11 mouse cellular contexts compared by ENCODE assay signal in the genomic region with DNA sequence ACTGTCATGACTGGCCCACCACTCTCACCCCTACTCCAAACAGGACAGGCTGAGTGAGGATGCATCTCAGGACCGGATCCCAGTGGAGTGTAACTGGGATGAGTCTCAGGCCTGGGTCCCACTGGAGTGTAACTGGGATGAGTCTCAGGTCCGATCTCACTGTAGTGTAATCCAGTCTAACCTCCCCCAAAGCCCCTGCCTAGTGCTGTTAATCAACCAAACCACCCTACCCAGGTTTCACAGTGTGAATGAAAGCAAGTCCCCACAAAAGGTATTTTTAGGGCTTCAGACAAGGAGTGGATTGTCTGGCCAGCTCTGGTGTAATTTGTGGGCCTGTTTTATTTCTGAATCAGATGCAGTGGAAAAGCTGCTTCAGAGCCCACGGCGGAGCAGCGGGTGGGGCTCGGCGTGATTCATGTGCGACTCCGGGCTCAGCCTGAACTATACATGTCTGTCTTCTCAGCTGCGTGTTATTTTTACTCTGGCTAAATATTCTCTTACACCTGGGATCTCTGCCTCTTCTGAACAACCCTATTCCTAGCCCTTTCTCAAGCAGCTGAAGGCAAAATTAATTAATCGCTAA.
A peak's percentile ranks its signal among the peaks of the same experiment; 100 is the strongest.
DNase-seq lines count a peak whose midpoint lies in the region; ATAC-seq lines count a peak whose summit lies in the region.
"Had no signal": no experiment of that assay in that cellular context is flagged by ENCODE, and none has a peak within 500 bp of the region (broad histone marks: within the 10 kb centered on the region; RNA-seq: fewer than 3 reads in every experiment).

No protein-coding gene starts in this region.

- no peak for ATAC-seq in heart, embryonic 13.5 days (ENCODE audit: extremely low read depth, insufficient number of reproducible peaks, low FRiP score, low TSS enrichment)
- ATAC-seq in limb, embryonic 11.5 days (ENCODE audit: insufficient number of reproducible peaks, low FRiP score, low TSS enrichment, low read depth) = no peak

- H3K27ac ChIP-seq in heart, embryonic 13.5 days (replicated peaks) = peak overlapping the region; percentile 57
- 0 out of 2 replicates have a peak overlapping the region, but pooled peaks have one; percentile 67 for H3K27ac ChIP-seq in limb, embryonic 11.5 days (replicated peaks; ENCODE audit: low read depth, low read length)
- H3K27ac ChIP-seq in limb, embryonic 10.5 days = no peak overlapping the region; the same call in 1 of the 2 replicates
- H3K27ac ChIP-seq: hindbrain, embryonic 15.5 days had no signal

- peaks cover 18% of the 10 kb centered on the region for H3K4me1 ChIP-seq in heart, embryonic 13.5 days
- H3K4me1 ChIP-seq in limb, embryonic 11.5 days (ENCODE audit: control insufficient read depth, insufficient read depth, low read length) = no peaks in the 10 kb centered on the region
- H3K4me1 ChIP-seq in limb, embryonic 10.5 days = no peaks in the 10 kb centered on the region
- H3K4me1 ChIP-seq: hindbrain, embryonic 15.5 days had no signal

- DNase-seq in heart, postnatal 4 days = no peak
- DNase-seq in limb, embryonic 11.5 days (ENCODE audit: low spot score) = no peak
- no peak for DNase-seq in limb, embryonic 10.5 days (ENCODE audit: low spot score)
- peak; percentile 82 for DNase-seq in fibroblast of lung, adult 2 months (ENCODE audit: low read depth)
- DNase-seq in right cerebral cortex, postnatal 36 days (ENCODE audit: low spot score in 2 of 2) = peak; percentile 42 to 43
- no peak for DNase-seq in cerebellum, postnatal 4 days (ENCODE audit: low spot score in 2 of 2)
- DNase-seq: adrenal gland, adult 8-10 months; gastrocnemius, postnatal 25 days; kidney, postnatal 36 days had no signal

- H3K4me2 ChIP-seq in heart, embryonic 13.5 days = no peak overlapping the region
- H3K4me2 ChIP-seq in limb, embryonic 11.5 days (ENCODE audit: low read depth, severe bottlenecking) = no peak overlapping the region
- H3K4me2 ChIP-seq: hindbrain, embryonic 15.5 days had no signal

- no peaks in the 10 kb centered on the region for H3K9me3 ChIP-seq in heart, embryonic 13.5 days
- no peaks in the 10 kb centered on the region for H3K9me3 ChIP-seq in limb, embryonic 11.5 days (ENCODE audit: control insufficient read depth, low read length)
- H3K9me3 ChIP-seq in limb, embryonic 10.5 days (replicated peaks) = no peaks in the 10 kb centered on the region
- H3K9me3 ChIP-seq: hindbrain, embryonic 15.5 days had no signal

- H3K4me3 ChIP-seq in heart, embryonic 13.5 days = no peak overlapping the region
- H3K4me3 ChIP-seq in limb, embryonic 11.5 days (ENCODE audit: low read depth, low read length) = no peak overlapping the region
- H3K4me3 ChIP-seq in limb, embryonic 10.5 days = no peak overlapping the region
- H3K4me3 ChIP-seq: hindbrain, embryonic 15.5 days had no signal

- no peaks in the 10 kb centered on the region for H3K36me3 ChIP-seq in heart, embryonic 13.5 days
- H3K36me3 ChIP-seq in limb, embryonic 11.5 days (ENCODE audit: control insufficient read depth, insufficient read depth, low read length) = no peaks in the 10 kb centered on the region
- no peaks in the 10 kb centered on the region for H3K36me3 ChIP-seq in limb, embryonic 10.5 days
- H3K36me3 ChIP-seq: hindbrain, embryonic 15.5 days had no signal

- 63% methylated on average over 11 of the region's 11 CpGs for WGBS in heart, embryonic 13.5 days
- 83% methylated on average over 11 of the region's 11 CpGs for WGBS in limb, embryonic 11.5 days
- WGBS in limb, embryonic 10.5 days = 90% methylated on average over 11 of the region's 11 CpGs

- no peaks in the 10 kb centered on the region for H3K27me3 ChIP-seq in heart, embryonic 13.5 days (replicated peaks)
- H3K27me3 ChIP-seq in limb, embryonic 11.5 days (ENCODE audit: control insufficient read depth, insufficient read depth, low read length) = no peaks in the 10 kb centered on the region
- no peaks in the 10 kb centered on the region for H3K27me3 ChIP-seq in limb, embryonic 10.5 days (ENCODE audit: low read depth, poor library complexity, severe bottlenecking)
- H3K27me3 ChIP-seq: hindbrain, embryonic 15.5 days had no signal

- no peak overlapping the region for H3K9ac ChIP-seq in heart, embryonic 13.5 days
- H3K9ac ChIP-seq in limb, embryonic 11.5 days (ENCODE audit: low read length) = no peak overlapping the region
- H3K9ac ChIP-seq: hindbrain, embryonic 15.5 days had no signal

Comparison
In these comparisons a context has a peak if more than half of its experiments do, and no peak if none do; other contexts are left out.
1. DNase-seq: peak in fibroblast of lung, adult 2 months (single experiment) and right cerebral cortex, postnatal 36 days (2 of 2); none in heart, postnatal 4 days (single experiment), limb, embryonic 11.5 days (single experiment), limb, embryonic 10.5 days (single experiment) and cerebellum, postnatal 4 days (0 of 2).